Mouse (Mus musculus) embryonic stem cell, embryonic (primary cell): Measurements from ENCODE around the gene Tnfrsf4.

ENCODE experiments used
- CTCF ChIA-PET, 4 experiments: fragments of 300-600 bp in 2 of 4; fragments of 350-600 bp in 2 of 4; sonication (Branson Sonifier 250); formaldehyde crosslinking; loops; one replicate each; lab custom pipeline; 2022; ENCODE audit warnings: inconsistent platforms in 2 of 4; lab: Charles Lee
- POLR2A ChIA-PET, 4 experiments: fragments of 300-600 bp in 2 of 4; fragments of 350-600 bp in 2 of 4; sonication (Branson Sonifier 250); formaldehyde crosslinking; loops; one replicate each; lab custom pipeline; 2022; ENCODE audit warnings: antibody characterized with exemption in 4 of 4, inconsistent platforms in 1 of 4; lab: Charles Lee

Tnfrsf4 gene

GRCm38 (mm10) chr4:156013637-156014036 is at the start of gene Tnfrsf4:
Gene Tnfrsf4, plus strand, starts transcription at chr4:156013843.
- CTCF ChIA-PET = no interaction called here
- POLR2A ChIA-PET = interaction anchor here in 2 of 4 experiments (0.8 to 5.2 kb wide), 10 partner anchors 9 to 97 kb away, joined by 3 to 29 read pairs (median 4); partner anchors contain the start of genes 9430015G10Rik (in 1 of the 2) and Sdf4 (in 1 of the 2)

GRCm38 (mm10) chr4:155964396-155964795 is 49.2 kb upstream of the Tnfrsf4 start:
- POLR2A ChIA-PET = interaction anchor here in 2 of 4 experiments (1.0 to 2.3 kb wide), 3 partner anchors 10 to 24 kb away, joined by 3 to 15 read pairs (median 3); no protein-coding TSS in a partner anchor
- CTCF ChIA-PET = no interaction called here

- ChIA-PET CTCF (interaction anchor here (0.6 to 3.0 kb wide), 10 partner anchors 9 to 100 kb away, joined by 3 to 23 read pairs (median 4); partner anchors contain the start of genes Cptp (in 1 of the 4) and Ints11 (in 1 of the 4)), POLR2A (interaction anchor here in 3 of 4 experiments (0.5 to 6.7 kb wide), 23 partner anchors 8 to 165 kb away, joined by 3 to 59 read pairs (median 4); partner anchors contain the start of genes B3galt6 (in 1 of the 3), C1qtnf12 (in 1 of the 3), Tnfrsf4 (in 1 of the 3) and Ube2j2 (in 1 of the 3))
These were observed 44.5 kb upstream of the Tnfrsf4 start for GRCm38 (mm10) chr4:155969043-155969653.

- CTCF ChIA-PET = interaction anchor here in 3 of 4 experiments (0.6 to 3.0 kb wide), 4 partner anchors 10 to 139 kb away, joined by 3 to 23 read pairs (median 4); no protein-coding TSS in a partner anchor
These were observed 43.4 kb upstream of the Tnfrsf4 start for GRCm38 (mm10) chr4:155970286-155970685.

GRCm38 (mm10) chr4:155972651-155973050 is 41.0 kb upstream of the Tnfrsf4 start:
- ChIA-PET CTCF (interaction anchor here in 2 of 4 experiments (0.6 to 1.2 kb wide), 2 partner anchors 103 to 189 kb away, joined by 3 to 7 read pairs; no protein-coding TSS in a partner anchor), POLR2A (interaction anchor here in 2 of 4 experiments (0.8 to 6.7 kb wide), 4 partner anchors 10 to 24 kb away, joined by 3 to 59 read pairs (median 4); partner anchors contain the start of gene C1qtnf12 (in 2 of the 2))

More at GRCm38 (mm10) chr4:155970286-155970685, 43.4 kb upstream of the Tnfrsf4 start:
- POLR2A ChIA-PET = interaction anchor here in 2 of 4 experiments (0.8 to 6.7 kb wide), 10 partner anchors 11 to 122 kb away, joined by 3 to 59 read pairs (median 4); partner anchors contain the start of gene C1qtnf12 (in 1 of the 2)

GRCm38 (mm10) chr4:155973239-155973638 is 40.4 kb upstream of the Tnfrsf4 start:
- ChIA-PET CTCF (interaction anchor here in 2 of 4 experiments (0.6 to 1.2 kb wide), 3 partner anchors 14 to 189 kb away, joined by 3 to 7 read pairs (median 3); no protein-coding TSS in a partner anchor), POLR2A (interaction anchor here in 2 of 4 experiments (0.8 to 1.5 kb wide), 6 partner anchors 11 to 23 kb away, joined by 3 to 5 read pairs (median 4); partner anchors contain the start of gene C1qtnf12 (in 2 of the 2))

GRCm38 (mm10) chr4:155981436-155982082 is 32.1 kb upstream of the Tnfrsf4 start:
- ChIA-PET CTCF (interaction anchor here in 3 of 4 experiments (0.6 to 2.2 kb wide), 4 partner anchors 22 to 148 kb away, joined by 3 to 10 read pairs (median 6); no protein-coding TSS in a partner anchor), POLR2A (interaction anchor here in 2 of 4 experiments (0.7 to 2.5 kb wide), 7 partner anchors 10 to 50 kb away, joined by 3 to 8 read pairs (median 3); no protein-coding TSS in a partner anchor)

GRCm38 (mm10) chr4:155983788-155984187 is 29.9 kb upstream of the Tnfrsf4 start:
- CTCF ChIA-PET = interaction anchor here in 1 of 4 experiments (0.9 kb wide), 1 partner anchor 25 kb away, joined by 3 read pairs; no protein-coding TSS in a partner anchor

GRCm38 (mm10) chr4:155991211-155991907 is 22.3 kb upstream of the Tnfrsf4 start:
- ChIA-PET CTCF (interaction anchor here in 3 of 4 experiments (0.7 to 1.7 kb wide), 3 partner anchors 29 to 92 kb away, joined by 3 to 4 read pairs (median 4); partner anchors contain the start of gene C1qtnf12 (in 1 of the 3)), POLR2A (interaction anchor here in 3 of 4 experiments (0.6 to 2.1 kb wide), 16 partner anchors 10 to 202 kb away, joined by 3 to 7 read pairs (median 3); partner anchors contain the start of genes 9430015G10Rik (in 1 of the 3), Mxra8 (in 1 of the 3) and Tnfrsf4 (in 1 of the 3))

More at GRCm38 (mm10) chr4:155983788-155984187, 29.9 kb upstream of the Tnfrsf4 start:
- POLR2A ChIA-PET = interaction anchor here in 2 of 4 experiments (0.9 to 1.6 kb wide), 6 partner anchors 14 to 126 kb away, joined by 3 to 4 read pairs (median 3); partner anchors contain the start of genes 9430015G10Rik (in 1 of the 2), C1qtnf12 (in 1 of the 2) and Ube2j2 (in 1 of the 2)

- POLR2A ChIA-PET = interaction anchor here in 3 of 4 experiments (0.6 to 2.1 kb wide), 12 partner anchors 18 to 201 kb away, joined by 3 to 7 read pairs (median 4); partner anchors contain the start of genes 9430015G10Rik (in 1 of the 3), Mxra8 (in 1 of the 3) and Tnfrsf4 (in 1 of the 3)
- CTCF ChIA-PET = interaction anchor here in 1 of 4 experiments (1.7 kb wide), 1 partner anchor 33 kb away, joined by 4 read pairs; no protein-coding TSS in a partner anchor
These were observed 21.8 kb upstream of the Tnfrsf4 start for GRCm38 (mm10) chr4:155991908-155992230.

GRCm38 (mm10) chr4:155992241-155992905 is 21.3 kb upstream of the Tnfrsf4 start, which contains the start of the genes B3galt6 and Sdf4:
Gene B3galt6, minus strand, starts transcription at chr4:155992649.
Gene Sdf4, plus strand, starts transcription at chr4:155992872.
- ChIA-PET POLR2A (interaction anchor here in 3 of 4 experiments (0.7 to 4.8 kb wide), 14 partner anchors 17 to 201 kb away, joined by 3 to 26 read pairs (median 4); partner anchors contain the start of genes Mxra8 (in 1 of the 3), Tnfrsf4 (in 1 of the 3) and Ttll10 (in 1 of the 3)), CTCF (interaction anchor here in 1 of 4 experiments (1.7 kb wide), 1 partner anchor 33 kb away, joined by 4 read pairs; no protein-coding TSS in a partner anchor)

- ChIA-PET CTCF (interaction anchor here in 1 of 4 experiments (0.6 kb wide), 1 partner anchor 56 kb away, joined by 3 read pairs; no protein-coding TSS in a partner anchor), POLR2A (interaction anchor here in 3 of 4 experiments (0.7 to 4.8 kb wide), 14 partner anchors 10 to 159 kb away, joined by 3 to 26 read pairs (median 4); partner anchors contain the start of genes Cptp (in 1 of the 3), Ints11 (in 1 of the 3), Tnfrsf4 (in 1 of the 3) and Ttll10 (in 1 of the 3))
These were observed 20.6 kb upstream of the Tnfrsf4 start for GRCm38 (mm10) chr4:155992906-155993547.

GRCm38 (mm10) chr4:155993606-155994005 is 20.0 kb upstream of the Tnfrsf4 start:
- CTCF ChIA-PET = interaction anchor here in 1 of 4 experiments (0.7 kb wide), 1 partner anchor 13 kb away, joined by 3 read pairs; no protein-coding TSS in a partner anchor
- POLR2A ChIA-PET = interaction anchor here in 2 of 4 experiments (0.6 to 4.8 kb wide), 15 partner anchors 10 to 160 kb away, joined by 3 to 26 read pairs (median 4); partner anchors contain the start of genes Cptp (in 1 of the 2), Ints11 (in 1 of the 2), Tnfrsf4 (in 1 of the 2) and Ttll10 (in 1 of the 2)

- ChIA-PET CTCF (no interaction called here), POLR2A (interaction anchor here in 2 of 4 experiments (0.5 to 3.4 kb wide), 5 partner anchors 8 to 454 kb away, joined by 3 to 10 read pairs (median 6); no protein-coding TSS in a partner anchor)
These were observed 9.5 kb upstream of the Tnfrsf4 start for GRCm38 (mm10) chr4:156004109-156004508.

GRCm38 (mm10) chr4:156008369-156008768 is 5.3 kb upstream of the Tnfrsf4 start:
- CTCF ChIA-PET = no interaction called here
- POLR2A ChIA-PET = interaction anchor here in 1 of 4 experiments (2.3 kb wide), 1 partner anchor 14 kb away, joined by 10 read pairs; the partner anchor contains the start of genes B3galt6 and Sdf4
